Mouse (Mus musculus) liver, postnatal 0 days (tissue): ENCODE measurements around the gene Mybl2. TPM values are rescaled to one million over a fixed set of nuclear protein-coding genes. Genes with fewer than 3 reads are reported as not detected.
"Not testable (repeated sequence)": the region's sequence is repeated elsewhere in the genome, so short reads cannot be mapped to it uniquely, and the experiment has no call there.

Source experiments
- ATAC-seq: fragments of 200-750 bp; cut with Nextera tagmentation; 2 replicates; pipeline ENCODE4 v1.8.0; 2017; ENCODE audit warnings: mild to moderate bottlenecking, moderate library complexity
- DNase-seq: peaks from one replicate; pipeline ENCODE4 v3.0.0-alpha.2; 2016
- H3K27ac ChIP-seq: fragments of 300-500 bp; sonication (generic); 2 replicates; pipeline ENCODE4 v1.5.1; 2014; ENCODE audit warnings: antibody characterized with exemption, moderate library complexity, mild to moderate bottlenecking, low read depth
- H3K27me3 ChIP-seq: fragments of 300-500 bp; sonication (generic); 2 replicates; pipeline ENCODE4 v1.6.1; 2014; ENCODE audit warnings: low read length, control low read depth, mixed read lengths; ENCODE audit not compliant: insufficient read depth
- H3K36me3 ChIP-seq: fragments of 300-500 bp; sonication (generic); replicated peaks from 2 replicates; pipeline ENCODE4 v1.6.1; 2014; ENCODE audit warnings: mild to moderate bottlenecking, control low read depth, low read length, moderate library complexity, mixed read lengths; ENCODE audit not compliant: insufficient read depth
- H3K4me1 ChIP-seq: fragments of 300-500 bp; sonication (generic); 2 replicates; pipeline ENCODE4 v1.6.1; 2014; ENCODE audit warnings: antibody characterized with exemption, mild to moderate bottlenecking, control low read depth; ENCODE audit not compliant: insufficient read depth
- H3K4me2 ChIP-seq: fragments of 300-500 bp; sonication (generic); 2 replicates; pipeline ENCODE4 v1.6.1; 2014; ENCODE audit warnings: low read depth, mild to moderate bottlenecking, low read length, moderate library complexity, mixed read lengths
- H3K4me3 ChIP-seq: fragments of 300-500 bp; sonication (generic); 2 replicates; pipeline ENCODE4 v1.5.1; 2014; ENCODE audit warnings: low read depth, low read length
- H3K9ac ChIP-seq: fragments of 300-500 bp; sonication (generic); replicated peaks from 2 replicates; pipeline ENCODE4 v1.6.1; 2014; ENCODE audit warnings: mild to moderate bottlenecking, moderate library complexity
- H3K9me3 ChIP-seq: fragments of 300-500 bp; sonication (generic); 2 replicates; pipeline ENCODE4 v1.6.1; 2016; ENCODE audit warnings: mild to moderate bottlenecking, control low read depth, low read length, mixed read lengths
- CTCF ChIP-seq: sonication (generic); IDR thresholded peaks from 2 replicates; pipeline ENCODE4 v1.5.1; 2016; ENCODE audit warnings: antibody characterized with exemption, low read depth
- EP300 ChIP-seq: IDR thresholded peaks from 2 replicates; pipeline ENCODE4 v1.6.1; 2016; ENCODE audit warnings: antibody characterized with exemption, low read depth, mild to moderate bottlenecking
- WGBS: fragments of 180-500 bp; shearing (Covaris S2); extraction: QIAGEN DNeasy Blood & Tissue Kit; methylation state at CpG from one replicate; pipeline ENCODE4 v1.1.7; 2014; ENCODE audit not compliant: insufficient replicate concordance; 5-methylcytosine and 5-hydroxymethylcytosine counted together
- polyA plus RNA-seq: library from polyadenylated mRNA; unstranded; fragments of >200 nt; fragmentation: Nextera tagmentation; extraction: Ambion mirVana; gene quantifications from 2 replicates; pipeline ENCODE4 v1.2.1, GENCODE M21; 2015

The Mybl2 gene
- polyA plus RNA-seq, 1 experiment from 2014 or later = 23.2 TPM

GRCm38 (mm10) chr2:163055715-163056114, 1.2 kb downstream of the Mybl2 start:
- Histone ChIP-seq H3K27ac (no peak overlapping the region), H3K27me3 (no peaks in the 10 kb centered on the region), H3K9me3 (no peaks in the 10 kb centered on the region), H3K9ac (peak overlapping the region; percentile 74), H3K4me2 (peak overlapping the region; percentile 99), H3K4me3 (peak overlapping the region; percentile 76), H3K36me3 (no peaks in the 10 kb centered on the region), H3K4me1 (peaks cover 37% of the 10 kb centered on the region)
- no peak for ATAC-seq
- no peak for DNase-seq
- 21% methylated on average over 5 of the region's 5 CpGs for WGBS
- TF ChIP-seq EP300 (no peak), CTCF (no peak)

GRCm38 (mm10) chr2:163056584-163056983, 2.1 kb downstream of the Mybl2 start:
- no peak overlapping the region for H3K4me3 ChIP-seq
- 64% methylated on average over 9 of the region's 9 CpGs for WGBS
- DNase-seq (no peak), ATAC-seq (no peak)
- H3K27me3 ChIP-seq = no peaks in the 10 kb centered on the region
- H3K4me1 ChIP-seq = peaks cover 39% of the 10 kb centered on the region
- peak overlapping the region; percentile 45; the same call in 1 of the 2 replicates for H3K27ac ChIP-seq
- no peak for TF ChIP-seq CTCF
- TF ChIP-seq EP300 = no peak
- H3K36me3 ChIP-seq = no peaks in the 10 kb centered on the region
- H3K4me2 ChIP-seq = peak overlapping the region; percentile 99
- H3K9me3 ChIP-seq = no peaks in the 10 kb centered on the region
- no peak overlapping the region for H3K9ac ChIP-seq

- not testable (repeated sequence) for H3K4me3 ChIP-seq, ATAC-seq, H3K9me3 ChIP-seq, H3K9ac ChIP-seq, H3K27me3 ChIP-seq, DNase-seq
- Histone ChIP-seq H3K27ac (peak overlapping the region; percentile 71), H3K36me3 (peaks cover 11% of the 10 kb centered on the region), H3K4me2 (peak overlapping the region; percentile 62; the same call in 1 of the 2 replicates), H3K4me1 (peaks cover 35% of the 10 kb centered on the region)
- 84% methylated on average over 7 of the region's 7 CpGs for WGBS
Measured at GRCm38 (mm10) chr2:163058981-163059380, 4.5 kb downstream of the Mybl2 start.

GRCm38 (mm10) chr2:163060630-163061029, 6.1 kb downstream of the Mybl2 start:
- Histone ChIP-seq H3K4me1 (peaks cover 24% of the 10 kb centered on the region), H3K4me2 (peak overlapping the region; percentile 62; the same call in 1 of the 2 replicates), H3K27ac (peak overlapping the region; percentile 7; the same call in 1 of the 2 replicates), H3K9me3 (no peaks in the 10 kb centered on the region), H3K36me3 (peaks cover 26% of the 10 kb centered on the region), H3K27me3 (no peaks in the 10 kb centered on the region), H3K9ac (no peak overlapping the region), H3K4me3 (no peak overlapping the region)
- ATAC-seq (peak; percentile 18; the same call in 1 of the 2 replicates), DNase-seq (no peak)
- no peak for TF ChIP-seq CTCF
- TF ChIP-seq EP300 = no peak
- 51% methylated on average over 6 of the region's 6 CpGs for WGBS

GRCm38 (mm10) chr2:163061203-163062118, 7.0 kb downstream of the Mybl2 start:
- no peak for DNase-seq
- no peaks in the 10 kb centered on the region for H3K9me3 ChIP-seq
- peaks cover 16% of the 10 kb centered on the region for H3K4me1 ChIP-seq
- H3K4me3 ChIP-seq = no peak overlapping the region
- ATAC-seq = no peak
- TF ChIP-seq CTCF = no peak
- TF ChIP-seq EP300 = no peak
- no peaks in the 10 kb centered on the region for H3K27me3 ChIP-seq
- H3K9ac ChIP-seq = no peak overlapping the region
- H3K27ac ChIP-seq = 0 out of 2 replicates have a peak overlapping the region, but pooled peaks have one; percentile 7
- 64% methylated on average over 8 of the region's 8 CpGs for WGBS
- 0 out of 2 replicates have a peak overlapping the region, but pooled peaks have one; percentile 62 for H3K4me2 ChIP-seq
- H3K36me3 ChIP-seq = peaks cover 31% of the 10 kb centered on the region

- TF ChIP-seq CTCF (no peak), EP300 (no peak)
- no peak overlapping the region for H3K27ac ChIP-seq
- WGBS = 83% methylated on average over 6 of the region's 6 CpGs
Measured at GRCm38 (mm10) chr2:163062119-163062508, 7.6 kb downstream of the Mybl2 start.

More at GRCm38 (mm10) chr2:163062119-163062508, 7.6 kb downstream of the Mybl2 start:
- H3K9me3 ChIP-seq = no peaks in the 10 kb centered on the region
- no peaks in the 10 kb centered on the region for H3K27me3 ChIP-seq
- ATAC-seq = no peak
- no peak overlapping the region for H3K9ac ChIP-seq
- no peak overlapping the region for H3K4me3 ChIP-seq
- H3K36me3 ChIP-seq = peaks cover 33% of the 10 kb centered on the region
- DNase-seq = no peak
- H3K4me2 ChIP-seq = no peak overlapping the region
- H3K4me1 ChIP-seq = peaks cover 10% of the 10 kb centered on the region
